Mouse (Mus musculus) 3T3-L1 (cell line): ENCODE data around the gene Zbtb45.

Source experiments
- DNase-seq: peaks from one replicate; pipeline ENCODE4 v3.0.0-alpha.2; 2015; ENCODE audit warnings: low read depth, low spot score

Gene Zbtb45

DNA sequence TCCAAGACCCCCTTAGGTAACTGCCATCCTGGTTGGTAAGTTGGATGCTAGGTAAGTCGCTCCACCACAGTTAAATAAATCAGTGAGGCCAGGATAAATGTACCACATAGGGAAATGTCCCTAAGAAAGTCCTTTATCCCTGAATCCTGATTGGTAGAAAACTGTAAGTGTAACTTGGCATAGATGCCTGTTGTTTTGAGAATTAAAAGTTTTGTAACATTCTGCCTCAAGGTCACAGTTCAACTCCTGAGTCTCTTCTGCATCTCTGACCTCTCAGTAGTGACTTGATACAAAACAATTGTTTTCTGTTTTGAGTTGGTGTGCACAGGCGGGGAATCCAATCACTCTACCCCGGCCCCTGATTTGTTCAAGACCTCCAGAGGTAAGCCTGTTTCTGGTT lies 11.0 kb downstream of the Zbtb45 start, which contains the start of gene Trim28:
Gene Trim28, plus strand, starts transcription at position 264 of the 400 bp plus-strand sequence.
- no peak for DNase-seq

GRCm38 (mm10) chr7:12998053-12998452 lies 11.8 kb downstream of the Zbtb45 start, which contains the start of gene Slc27a5:
TSS of gene Slc27a5 (minus strand) at chr7:12998192.
- DNase-seq: no peak

GRCm38 (mm10) chr7:12997230-12997629 lies 12.6 kb downstream of the Zbtb45 start:
- DNase-seq: no peak

DNA sequence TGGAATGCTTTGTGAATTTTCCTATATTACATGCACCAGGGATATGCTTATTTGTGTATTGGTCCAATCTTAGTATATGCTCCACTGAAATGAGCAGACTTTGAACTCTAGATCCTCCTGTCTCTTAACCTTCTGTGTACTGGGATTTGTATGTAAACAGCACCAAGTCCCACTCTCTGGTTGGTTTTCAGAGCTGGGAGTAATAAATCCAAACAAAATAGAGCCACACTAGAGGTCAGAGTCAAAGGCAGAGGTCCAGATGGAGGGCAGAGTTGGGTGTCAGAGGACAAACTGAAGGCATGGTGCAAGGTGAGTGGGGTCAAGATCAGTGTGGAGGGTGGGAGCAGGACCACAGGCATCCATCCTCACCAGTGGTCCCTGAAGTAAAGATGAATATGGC lies 14.0 kb downstream of the Zbtb45 start:
- no peak for DNase-seq

- DNase-seq: no peak
Measured at GRCm38 (mm10) chr7:12993148-12993547, 16.7 kb downstream of the Zbtb45 start.

GRCm38 (mm10) chr7:12992222-12992621 lies 17.6 kb downstream of the Zbtb45 start:
- DNase-seq: peak; percentile 29

DNA sequence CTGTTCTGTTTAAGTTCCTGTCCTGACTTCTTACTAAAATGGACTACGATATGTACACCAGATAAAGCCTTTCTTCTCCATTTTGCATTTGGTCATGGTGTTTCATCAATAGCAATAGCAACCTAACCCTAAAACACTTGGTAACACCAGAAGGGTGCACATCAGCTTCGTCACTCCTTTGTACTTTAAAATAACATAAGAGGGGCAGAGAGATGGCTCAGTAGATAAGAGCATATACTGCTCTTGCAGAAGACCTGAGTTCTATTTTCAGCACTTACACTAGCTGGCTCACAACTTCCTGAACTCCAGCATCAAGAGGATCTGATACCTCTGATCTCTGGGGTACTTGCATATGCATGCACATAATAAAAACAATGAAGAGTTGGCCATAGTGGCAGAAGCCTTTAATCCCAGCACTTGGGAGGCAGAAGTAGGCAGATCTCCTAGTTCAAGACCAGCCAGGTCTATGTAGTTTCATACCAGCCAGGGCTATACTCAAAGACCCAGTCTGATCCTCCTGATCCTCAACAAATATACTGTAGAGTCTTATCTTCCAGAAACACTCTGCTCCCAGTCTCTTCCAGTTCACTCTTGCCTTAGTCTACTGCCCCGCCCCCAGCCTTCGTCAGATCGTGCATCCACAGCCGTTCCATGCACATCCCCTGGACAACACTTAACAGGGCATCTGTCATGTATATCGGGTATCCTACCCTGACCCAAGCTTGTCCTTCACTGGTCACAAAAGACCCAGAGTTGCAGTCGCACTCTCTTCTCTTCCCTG lies 22.2 kb downstream of the Zbtb45 start:
- DNase-seq: no peak

DNA sequence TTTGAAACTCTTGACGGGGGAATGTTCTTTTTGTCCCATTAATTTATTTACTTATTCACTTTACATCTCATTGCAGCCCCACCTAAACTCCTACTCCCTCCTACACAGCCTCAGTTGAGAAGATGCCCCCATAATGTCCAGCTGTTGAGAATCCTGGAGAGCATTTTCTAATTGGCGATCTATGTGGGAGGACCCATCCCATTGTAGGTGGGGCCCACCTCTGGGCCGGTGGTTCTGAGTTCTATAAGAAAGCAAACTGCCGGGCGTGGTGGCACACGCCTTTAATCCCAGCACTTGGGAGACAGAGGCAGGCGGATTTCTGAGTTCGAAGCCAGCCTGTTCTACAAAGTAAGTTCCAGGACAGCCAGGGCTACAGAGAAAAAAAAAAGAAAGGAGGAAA lies 22.9 kb downstream of the Zbtb45 start:
- no peak for DNase-seq

DNA sequence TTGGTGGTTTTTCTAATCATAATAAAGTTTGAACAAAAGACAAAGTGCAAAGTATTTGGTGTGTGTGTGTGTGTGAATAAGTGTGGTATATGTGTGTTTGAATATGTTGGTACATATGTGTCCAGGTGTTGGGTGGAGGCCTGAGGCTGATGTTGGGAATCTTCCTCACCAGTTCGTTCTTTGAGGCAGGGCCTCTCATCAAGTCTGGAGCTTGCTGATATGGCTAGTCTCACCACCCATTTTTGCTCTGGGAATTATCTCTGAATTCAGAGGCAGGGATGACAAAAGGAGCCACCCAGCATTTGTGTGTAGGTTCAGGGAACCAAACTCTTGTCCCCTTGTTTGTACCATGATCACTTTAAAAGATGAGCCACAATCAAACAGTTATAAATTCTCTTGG lies 24.1 kb downstream of the Zbtb45 start:
- no peak for DNase-seq

GRCm38 (mm10) chr7:12980291-12980690 lies 29.5 kb downstream of the Zbtb45 start:
- no peak for DNase-seq

- DNase-seq: no peak
Measured at GRCm38 (mm10) chr7:12979776-12980175, 30.1 kb downstream of the Zbtb45 start.

DNA sequence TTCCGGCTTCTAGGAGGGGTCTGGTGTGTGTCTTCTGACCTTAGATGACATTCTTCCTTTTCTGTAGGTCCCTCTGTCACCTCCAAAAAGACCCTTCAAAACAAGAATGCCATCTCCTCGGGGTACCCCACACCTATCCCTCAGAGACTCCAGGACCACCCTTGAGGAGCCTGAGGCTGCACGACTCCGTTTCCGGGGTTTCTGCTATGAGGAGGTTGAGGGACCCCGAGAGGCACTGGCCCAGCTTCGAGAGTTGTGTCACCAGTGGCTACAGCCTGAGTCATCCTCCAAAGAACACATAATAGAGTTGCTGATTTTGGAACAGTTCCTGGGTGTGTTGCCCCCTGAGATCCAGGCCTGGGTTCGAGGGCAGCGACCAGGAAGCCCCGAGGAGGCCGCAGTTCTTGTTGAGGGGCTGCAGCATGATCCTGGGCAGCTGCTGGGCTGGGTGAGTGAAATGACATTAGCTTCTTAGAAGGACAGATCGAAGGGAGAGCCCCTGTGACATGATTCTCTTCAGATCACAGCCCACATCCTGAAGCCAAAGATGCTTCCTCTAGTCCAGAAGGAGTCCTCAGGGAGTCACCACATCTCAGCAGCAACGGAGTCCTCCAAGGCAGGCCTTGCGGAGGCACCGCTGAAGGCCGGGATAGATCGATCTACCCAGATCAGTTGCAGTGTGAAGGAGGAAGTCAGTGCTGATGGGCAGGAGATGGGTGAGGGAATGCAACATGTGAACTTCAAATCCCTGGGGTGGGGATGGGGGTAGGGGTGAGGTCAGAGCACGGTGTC lies 30.7 kb downstream of the Zbtb45 start:
- peak; percentile 2 for DNase-seq

- peak; percentile 96 for DNase-seq
Measured at GRCm38 (mm10) chr7:12977682-12978389, 32.0 kb downstream of the Zbtb45 start, which contains the start of gene Zfp446. TSS of gene Zfp446 (plus strand) at chr7:12977848.

DNA sequence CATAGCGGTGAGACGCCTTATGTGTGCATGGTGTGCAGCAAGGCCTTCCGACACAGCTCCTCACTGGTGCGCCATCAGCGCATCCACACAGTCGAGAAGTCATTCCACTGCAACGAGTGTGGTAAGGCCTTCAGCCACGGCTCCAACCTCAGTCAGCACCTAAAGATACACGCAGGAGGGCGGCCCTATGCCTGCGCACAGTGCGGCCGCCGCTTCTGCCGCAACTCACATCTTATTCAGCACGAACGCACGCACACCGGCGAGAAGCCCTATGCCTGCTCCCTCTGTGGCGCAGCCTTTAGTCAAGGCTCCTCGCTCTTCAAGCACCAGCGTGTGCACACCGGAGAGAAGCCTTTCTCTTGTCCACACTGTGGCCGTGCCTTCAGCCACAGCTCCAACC lies 38.9 kb downstream of the Zbtb45 start:
- no peak for DNase-seq

GRCm38 (mm10) chr7:12966104-12966845 lies 43.6 kb downstream of the Zbtb45 start:
- peak; percentile 35 for DNase-seq

GRCm38 (mm10) chr7:12965678-12966091 lies 44.1 kb downstream of the Zbtb45 start, which contains the start of gene Zfp324:
TSS of gene Zfp324 (plus strand) at chr7:12965838.
- peak; percentile 88 for DNase-seq

- peak; percentile 90 for DNase-seq
Measured at GRCm38 (mm10) chr7:12961511-12962141, 48.2 kb downstream of the Zbtb45 start.

DNA sequence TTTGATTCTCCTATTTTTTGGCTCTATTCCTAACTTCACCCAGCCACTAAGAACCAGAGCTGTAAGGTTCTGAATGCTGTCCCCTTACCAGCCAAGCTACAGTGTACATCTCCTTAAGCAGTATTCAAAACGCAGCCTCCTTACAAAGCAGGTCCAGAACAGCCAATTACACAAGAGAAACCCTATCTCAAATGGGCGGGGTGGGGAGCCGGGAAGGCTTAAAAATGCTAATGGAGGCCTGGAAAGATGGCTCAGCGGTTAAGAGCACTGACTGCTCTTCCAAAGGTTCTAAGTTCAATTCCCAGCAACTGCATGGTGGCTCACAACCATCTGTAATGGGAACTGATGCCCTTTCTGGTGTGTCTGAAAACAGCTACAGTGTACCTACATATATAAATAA lies 50.1 kb downstream of the Zbtb45 start:
- no peak for DNase-seq

DNA sequence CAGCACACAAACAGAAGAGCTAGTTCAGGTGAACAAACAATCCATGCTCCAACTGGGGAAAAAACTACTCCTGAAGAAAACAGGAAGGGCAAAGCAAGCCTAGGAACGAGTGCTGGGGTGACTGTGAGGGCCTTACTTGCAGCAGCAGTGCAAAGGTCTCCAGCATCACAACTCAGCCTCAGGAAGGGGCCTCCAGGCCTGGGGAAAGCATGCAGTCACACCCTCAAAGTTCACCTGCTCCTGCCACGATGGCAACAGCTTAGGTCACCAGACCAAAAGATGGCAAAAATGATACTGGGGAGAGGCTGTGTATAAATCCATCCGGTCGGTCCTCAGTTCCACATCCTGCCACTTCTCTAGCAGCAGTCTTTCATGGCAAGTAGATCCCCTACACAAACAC lies 50.9 kb downstream of the Zbtb45 start:
- DNase-seq: no peak

- DNase-seq: no peak
Measured at GRCm38 (mm10) chr7:12957511-12957910, 52.3 kb downstream of the Zbtb45 start.

DNA sequence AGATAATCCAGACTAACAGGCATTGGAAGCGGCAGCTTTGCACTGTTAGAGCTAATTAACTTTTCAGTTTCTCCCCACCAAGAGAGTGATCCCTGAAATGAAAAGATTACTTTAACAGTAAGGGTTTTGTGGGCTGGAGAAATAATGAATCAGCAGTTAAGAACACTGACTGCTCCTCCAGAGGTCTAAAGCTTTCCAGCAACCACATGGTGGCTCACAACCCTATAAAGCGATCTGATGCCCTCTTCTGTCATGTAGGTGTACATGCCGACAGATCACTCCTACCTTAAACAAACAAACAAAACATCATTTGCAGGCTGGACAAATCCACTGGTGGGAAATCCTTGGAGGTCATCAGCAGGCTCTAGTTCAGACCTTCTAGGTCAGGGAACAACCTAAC lies 54.9 kb downstream of the Zbtb45 start:
- no peak for DNase-seq
